Mouse (Mus musculus) kidney, postnatal 0 days (tissue): ENCODE results near the gene Cactin. TPM values are rescaled to one million over a fixed set of nuclear protein-coding genes. Genes with fewer than 3 reads are reported as not detected.

Source experiments
- ATAC-seq: fragments of 200-750 bp; cut with Nextera tagmentation; replicated peaks from 2 replicates; pipeline ENCODE4 v1.8.0; 2017; ENCODE audit warnings: low read depth, moderate number of reproducible peaks, moderate TSS enrichment, moderate library complexity; ENCODE audit not compliant: low FRiP score
- DNase-seq: peaks from one replicate; pipeline ENCODE4 v3.0.0-alpha.2; 2016; ENCODE audit warnings: low spot score
- H3K27ac ChIP-seq: fragments of 300-500 bp; sonication (generic); 2 replicates; pipeline ENCODE4 v1.5.1; 2014; ENCODE audit warnings: mild to moderate bottlenecking
- H3K27me3 ChIP-seq: fragments of 300-500 bp; sonication (generic); 2 replicates; pipeline ENCODE4 v1.6.1; 2014; ENCODE audit warnings: low read length, mixed read lengths; ENCODE audit not compliant: insufficient read depth
- H3K36me3 ChIP-seq: fragments of 300-500 bp; sonication (generic); 2 replicates; pipeline ENCODE4 v1.6.1; 2014; ENCODE audit warnings: low read length, mixed read lengths; ENCODE audit not compliant: insufficient read depth
- H3K4me1 ChIP-seq: fragments of 300-500 bp; sonication (generic); replicated peaks from 2 replicates; pipeline ENCODE4 v1.6.1; 2014; ENCODE audit warnings: antibody characterized with exemption, low read length, mixed read lengths; ENCODE audit not compliant: insufficient read depth
- H3K4me2 ChIP-seq: fragments of 300-500 bp; sonication (generic); 2 replicates; pipeline ENCODE4 v1.6.1; 2014; ENCODE audit warnings: mild to moderate bottlenecking, low read length, moderate library complexity, mixed read lengths
- H3K4me3 ChIP-seq: fragments of 300-500 bp; sonication (generic); replicated peaks from 2 replicates; pipeline ENCODE4 v1.5.1; 2014; ENCODE audit warnings: low read depth, low read length
- H3K9ac ChIP-seq: fragments of 300-500 bp; sonication (generic); 2 replicates; pipeline ENCODE4 v1.6.1; 2014; ENCODE audit warnings: low read depth, low read length
- H3K9me3 ChIP-seq: fragments of 300-500 bp; sonication (generic); replicated peaks from 2 replicates; pipeline ENCODE4 v1.6.1; 2016; ENCODE audit warnings: low read length, inconsistent platforms, mixed read lengths
- CTCF ChIP-seq: IDR thresholded peaks from 2 replicates; pipeline ENCODE4 v1.5.1; 2016; ENCODE audit warnings: antibody characterized with exemption, low read depth, mild to moderate bottlenecking, moderate library complexity
- WGBS: fragments of 180-500 bp; shearing (Covaris S2); extraction: QIAGEN DNeasy Blood & Tissue Kit; methylation state at CpG from one replicate; pipeline ENCODE4 v1.1.7; 2014; 5-methylcytosine and 5-hydroxymethylcytosine counted together
- polyA plus RNA-seq: library from polyadenylated mRNA; unstranded; fragments of >200 nt; fragmentation: Nextera tagmentation; extraction: Ambion mirVana; gene quantifications from 2 replicates; pipeline ENCODE4 v1.2.1, GENCODE M21; 2015

The Cactin gene
- polyA plus RNA-seq, 1 experiment from 2014 or later = 26.4 TPM

GRCm38 (mm10) chr10:81356352-81356990 is 35.6 kb downstream of the Cactin start:
- WGBS = 45% methylated on average over 12 of the region's 12 CpGs
- Histone ChIP-seq H3K9ac (peak overlapping the region; percentile 36; the same call in 1 of the 2 replicates), H3K27ac (no peak overlapping the region), H3K4me2 (peak overlapping the region; percentile 99), H3K36me3 (no peaks in the 10 kb centered on the region), H3K27me3 (no peaks in the 10 kb centered on the region), H3K4me3 (no peak overlapping the region; the same call in 1 of the 2 replicates), H3K4me1 (peaks cover 16% of the 10 kb centered on the region; the same call in 1 of the 2 replicates), H3K9me3 (no peaks in the 10 kb centered on the region)
- no peak for TF ChIP-seq CTCF
- DNase-seq (no peak), ATAC-seq (no peak)

GRCm38 (mm10) chr10:81356991-81357844 is 36.3 kb downstream of the Cactin start, which contains the start of gene Mfsd12:
Gene Mfsd12 (plus strand): TSS chr10:81357491.
- peak; percentile 71 for ATAC-seq
- DNase-seq = peak; percentile 91
- 2% methylated on average over 79 of the region's 79 CpGs for WGBS
- Histone ChIP-seq H3K27me3 (no peaks in the 10 kb centered on the region), H3K9me3 (no peaks in the 10 kb centered on the region), H3K9ac (peak within 1 kb of the TSS; percentile 78), H3K36me3 (no peaks in the 10 kb centered on the region), H3K27ac (no peak within 1 kb of the TSS), H3K4me2 (peak within 1 kb of the TSS; percentile 99), H3K4me3 (peak within 1 kb of the TSS; percentile 64), H3K4me1 (peaks cover 16% of the 10 kb centered on the region; the same call in 1 of the 2 replicates)
- TF ChIP-seq CTCF = no peak

- DNase-seq = no peak
- no peak for ATAC-seq
- no peaks in the 10 kb centered on the region for H3K27me3 ChIP-seq
- no peak overlapping the region; the same call in 1 of the 2 replicates for H3K27ac ChIP-seq
- H3K36me3 ChIP-seq = no peaks in the 10 kb centered on the region
- peak overlapping the region; percentile 64 for H3K4me3 ChIP-seq
- WGBS = 39% methylated on average over 4 of the region's 4 CpGs
- peak overlapping the region; percentile 78 for H3K9ac ChIP-seq
- peak overlapping the region; percentile 99 for H3K4me2 ChIP-seq
- no peaks in the 10 kb centered on the region for H3K9me3 ChIP-seq
- no peak for TF ChIP-seq CTCF
- H3K4me1 ChIP-seq = peaks cover 16% of the 10 kb centered on the region; the same call in 1 of the 2 replicates
Observed at GRCm38 (mm10) chr10:81358209-81358608, 37.3 kb downstream of the Cactin start.

GRCm38 (mm10) chr10:81358841-81359240 is 37.9 kb downstream of the Cactin start:
- H3K36me3 ChIP-seq = no peaks in the 10 kb centered on the region
- H3K27me3 ChIP-seq = no peaks in the 10 kb centered on the region
- no peak for TF ChIP-seq CTCF
- 0 out of 2 replicates have a peak overlapping the region, but pooled peaks have one; percentile 78 for H3K9ac ChIP-seq
- H3K4me3 ChIP-seq = no peak overlapping the region; the same call in 1 of the 2 replicates
- peaks cover 21% of the 10 kb centered on the region; the same call in 1 of the 2 replicates for H3K4me1 ChIP-seq
- peak overlapping the region; percentile 99; the same call in 1 of the 2 replicates for H3K4me2 ChIP-seq
- DNase-seq (no peak), ATAC-seq (no peak)
- peak overlapping the region; percentile 8 for H3K27ac ChIP-seq
- H3K9me3 ChIP-seq = no peaks in the 10 kb centered on the region
- 53% methylated on average over 1 of the region's 1 CpGs for WGBS

- DNase-seq (no peak), ATAC-seq (no peak)
- Histone ChIP-seq H3K4me1 (peaks cover 34% of the 10 kb centered on the region), H3K36me3 (no peaks in the 10 kb centered on the region), H3K4me3 (no peak overlapping the region), H3K4me2 (no peak overlapping the region), H3K27me3 (no peaks in the 10 kb centered on the region), H3K9me3 (no peaks in the 10 kb centered on the region), H3K9ac (no peak overlapping the region), H3K27ac (no peak overlapping the region)
- 63% methylated on average over 8 of the region's 8 CpGs for WGBS
- no peak for TF ChIP-seq CTCF
Observed at GRCm38 (mm10) chr10:81360721-81361120, 39.8 kb downstream of the Cactin start.

- H3K4me2 ChIP-seq = no peak overlapping the region
- H3K36me3 ChIP-seq = peaks cover 9% of the 10 kb centered on the region
- no peak overlapping the region for H3K9ac ChIP-seq
- DNase-seq (no peak), ATAC-seq (no peak)
- WGBS = 72% methylated on average over 12 of the region's 12 CpGs
- H3K27ac ChIP-seq = no peak overlapping the region
- no peak for TF ChIP-seq CTCF
- H3K4me3 ChIP-seq = no peak overlapping the region
- H3K27me3 ChIP-seq = no peaks in the 10 kb centered on the region
- H3K4me1 ChIP-seq = peaks cover 30% of the 10 kb centered on the region
- H3K9me3 ChIP-seq = no peaks in the 10 kb centered on the region
Observed at GRCm38 (mm10) chr10:81362336-81362949, 41.5 kb downstream of the Cactin start.
